Mouse (Mus musculus): ENCODE measurements around the gene Bhmt. TPM values are rescaled to one million over a fixed set of nuclear protein-coding genes. Genes with fewer than 3 reads are reported as not detected.

Gene Bhmt
- not detected in 2 replicates for polyA plus RNA-seq (2012; ENCODE audit: insufficient read depth, low replicate concordance)

- TF ChIP-seq FLI1 (IDR thresholded peaks at IDR 0.05; ENCODE audit: low read length) (no peak), GATA1 (IDR thresholded peaks at IDR 0.05; ENCODE audit: borderline replicate concordance, low read length) (no peak)
- Histone ChIP-seq H3K36me3 (replicated peaks; ENCODE audit: low read length) (no peaks in the 10 kb centered on the region), H3K4me3 (replicated peaks) (no peak within 1 kb of the TSS), H3K9me3 (no peaks in the 10 kb centered on the region), H3K27me3 (replicated peaks) (no peaks in the 10 kb centered on the region), H3K4me1 (no peaks in the 10 kb centered on the region)
Observed at GRCm38 (mm10) chr13:93637282-93638245, at the start of gene Bhmt. Gene Bhmt (minus strand): TSS chr13:93637961.

DNA sequence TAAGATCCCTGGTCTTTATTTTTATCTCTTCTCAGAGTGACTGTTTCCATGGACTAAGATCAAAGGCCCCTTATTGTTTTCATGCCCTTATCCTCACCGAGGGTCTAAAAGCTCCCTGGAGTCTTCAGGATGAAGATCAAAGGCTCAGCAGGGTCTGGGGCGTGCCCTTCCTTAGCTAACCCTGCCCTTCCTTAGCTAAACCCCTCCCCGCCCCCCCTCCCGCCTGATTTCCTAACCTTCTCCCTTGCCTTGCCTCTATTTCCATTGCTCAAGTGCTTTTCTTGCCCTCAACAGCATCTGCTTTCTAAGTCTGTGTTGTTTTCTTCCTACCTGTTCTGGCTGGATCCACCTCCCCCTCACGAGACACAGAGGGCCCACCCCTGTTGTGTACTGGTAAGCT lies 49.6 kb upstream of the Bhmt start:
- Histone ChIP-seq H3K9me3 (no peaks in the 10 kb centered on the region), H3K27me3 (replicated peaks) (no peaks in the 10 kb centered on the region), H3K4me1 (peaks cover 3% of the 10 kb centered on the region; the same call in 1 of the 2 replicates), H3K4me3 (replicated peaks) (no peak overlapping the region), H3K36me3 (replicated peaks; ENCODE audit: low read length) (no peaks in the 10 kb centered on the region)
- no peak for TF ChIP-seq FLI1 (IDR thresholded peaks at IDR 0.05; ENCODE audit: low read length)
- no peak for TF ChIP-seq GATA1 (IDR thresholded peaks at IDR 0.05; ENCODE audit: borderline replicate concordance, low read length)

GRCm38 (mm10) chr13:93685226-93685625 lies 47.5 kb upstream of the Bhmt start:
- TF ChIP-seq GATA1 (IDR thresholded peaks at IDR 0.05; ENCODE audit: borderline replicate concordance, low read length) = no peak
- Histone ChIP-seq H3K36me3 (replicated peaks; ENCODE audit: low read length) (no peaks in the 10 kb centered on the region), H3K4me1 (peaks cover 3% of the 10 kb centered on the region; the same call in 1 of the 2 replicates), H3K27me3 (replicated peaks) (no peaks in the 10 kb centered on the region), H3K4me3 (replicated peaks) (no peak overlapping the region), H3K9me3 (no peaks in the 10 kb centered on the region)

DNA sequence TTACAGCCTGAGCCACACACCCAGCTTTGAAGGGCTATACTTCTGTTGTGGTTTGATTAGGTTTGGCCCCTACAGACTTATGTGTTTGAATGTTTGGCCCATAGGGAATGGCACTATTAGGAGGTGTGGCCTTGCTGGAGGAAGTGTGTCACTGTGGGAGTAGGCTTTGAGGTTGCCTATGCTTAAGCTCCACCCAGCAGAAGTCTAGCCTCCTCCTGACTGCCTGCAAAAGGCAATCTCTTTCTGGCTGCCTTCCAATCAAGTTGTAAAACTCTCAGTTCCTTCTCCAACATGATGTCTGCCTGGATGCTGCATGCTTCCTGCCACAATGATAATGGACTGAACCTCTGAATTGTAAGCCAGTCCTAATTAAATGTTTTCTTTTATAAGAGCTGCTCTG lies 45.6 kb upstream of the Bhmt start:
- Histone ChIP-seq H3K4me1 (peaks cover 3% of the 10 kb centered on the region; the same call in 1 of the 2 replicates), H3K36me3 (replicated peaks; ENCODE audit: low read length) (no peaks in the 10 kb centered on the region), H3K9me3 (peaks cover 12% of the 10 kb centered on the region), H3K4me3 (replicated peaks) (no peak overlapping the region), H3K27me3 (replicated peaks) (no peaks in the 10 kb centered on the region)
- TF ChIP-seq FLI1 (IDR thresholded peaks at IDR 0.05; ENCODE audit: low read length) = no peak
- TF ChIP-seq GATA1 (IDR thresholded peaks at IDR 0.05; ENCODE audit: borderline replicate concordance, low read length) = no peak

- no peaks in the 10 kb centered on the region for H3K36me3 ChIP-seq (replicated peaks; ENCODE audit: low read length)
- no peak overlapping the region for H3K4me3 ChIP-seq (replicated peaks)
- H3K27me3 ChIP-seq (replicated peaks) = peaks cover 19% of the 10 kb centered on the region
- H3K9me3 ChIP-seq = peaks cover 35% of the 10 kb centered on the region
- no peaks in the 10 kb centered on the region for H3K4me1 ChIP-seq
- no peak for TF ChIP-seq GATA1 (IDR thresholded peaks at IDR 0.05; ENCODE audit: borderline replicate concordance, low read length)
- no peak for TF ChIP-seq FLI1 (IDR thresholded peaks at IDR 0.05; ENCODE audit: low read length)
Observed at GRCm38 (mm10) chr13:93676864-93677263, 39.1 kb upstream of the Bhmt start.

- Histone ChIP-seq H3K4me1 (no peaks in the 10 kb centered on the region), H3K27me3 (replicated peaks) (peaks cover 20% of the 10 kb centered on the region), H3K36me3 (replicated peaks; ENCODE audit: low read length) (no peaks in the 10 kb centered on the region), H3K9me3 (peaks cover 39% of the 10 kb centered on the region), H3K4me3 (replicated peaks) (no peak within 1 kb of the TSS)
- TF ChIP-seq FLI1 (IDR thresholded peaks at IDR 0.05; ENCODE audit: low read length) (no peak), GATA1 (IDR thresholded peaks at IDR 0.05; ENCODE audit: borderline replicate concordance, low read length) (no peak)
Observed at GRCm38 (mm10) chr13:93674131-93674561, 36.4 kb upstream of the Bhmt start, which contains the start of the genes Bhmt2 and Dmgdh. Gene Bhmt2 (minus strand): TSS chr13:93674302. Gene Dmgdh (plus strand): TSS chr13:93674433.

DNA sequence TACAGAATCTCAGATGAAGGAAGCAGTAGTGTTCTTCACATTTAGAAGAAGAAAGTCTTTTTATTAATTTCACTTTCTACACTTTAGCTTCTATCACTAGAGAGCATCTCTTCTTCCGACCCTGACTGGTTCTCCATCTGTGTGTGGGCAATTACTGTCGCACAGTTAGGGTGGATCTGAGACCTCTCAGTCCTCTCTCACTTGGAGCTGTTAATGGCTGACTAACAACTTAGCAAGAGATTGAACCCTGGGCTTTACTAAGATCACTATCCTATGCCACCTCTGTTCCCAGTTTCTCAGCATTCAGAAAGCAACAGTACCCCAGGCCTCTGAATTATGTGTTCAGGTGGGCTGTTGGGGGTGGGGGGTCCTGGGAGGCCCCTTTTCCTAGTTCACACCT lies 35.5 kb upstream of the Bhmt start:
- Histone ChIP-seq H3K4me1 (no peaks in the 10 kb centered on the region), H3K27me3 (replicated peaks) (peaks cover 20% of the 10 kb centered on the region), H3K4me3 (replicated peaks) (no peak overlapping the region), H3K36me3 (replicated peaks; ENCODE audit: low read length) (no peaks in the 10 kb centered on the region), H3K9me3 (peaks cover 32% of the 10 kb centered on the region)
- no peak for TF ChIP-seq GATA1 (IDR thresholded peaks at IDR 0.05; ENCODE audit: borderline replicate concordance, low read length)
- no peak for TF ChIP-seq FLI1 (IDR thresholded peaks at IDR 0.05; ENCODE audit: low read length)

- TF ChIP-seq GATA1 (IDR thresholded peaks at IDR 0.05; ENCODE audit: borderline replicate concordance, low read length) (no peak), FLI1 (IDR thresholded peaks at IDR 0.05; ENCODE audit: low read length) (no peak)
- H3K9me3 ChIP-seq = peaks cover 26% of the 10 kb centered on the region
- no peaks in the 10 kb centered on the region for H3K36me3 ChIP-seq (replicated peaks; ENCODE audit: low read length)
- H3K4me3 ChIP-seq (replicated peaks) = no peak overlapping the region
- no peaks in the 10 kb centered on the region for H3K4me1 ChIP-seq
- peaks cover 20% of the 10 kb centered on the region for H3K27me3 ChIP-seq (replicated peaks)
Observed at GRCm38 (mm10) chr13:93672371-93672770, 34.6 kb upstream of the Bhmt start.

- peaks cover 5% of the 10 kb centered on the region for H3K27me3 ChIP-seq (replicated peaks)
- no peak for TF ChIP-seq GATA1 (IDR thresholded peaks at IDR 0.05; ENCODE audit: borderline replicate concordance, low read length)
- H3K36me3 ChIP-seq (replicated peaks; ENCODE audit: low read length) = no peaks in the 10 kb centered on the region
- H3K9me3 ChIP-seq = peaks cover 19% of the 10 kb centered on the region; the same call in 1 of the 2 replicates
- H3K4me3 ChIP-seq (replicated peaks) = no peak overlapping the region
- H3K4me1 ChIP-seq = no peaks in the 10 kb centered on the region
Observed at GRCm38 (mm10) chr13:93667586-93667985, 29.8 kb upstream of the Bhmt start.

GRCm38 (mm10) chr13:93657941-93658340 lies 20.2 kb upstream of the Bhmt start:
- H3K4me1 ChIP-seq = no peaks in the 10 kb centered on the region
- no peaks in the 10 kb centered on the region for H3K36me3 ChIP-seq (replicated peaks; ENCODE audit: low read length)
- H3K9me3 ChIP-seq = peaks cover 8% of the 10 kb centered on the region
- H3K4me3 ChIP-seq (replicated peaks) = no peak overlapping the region
- no peaks in the 10 kb centered on the region for H3K27me3 ChIP-seq (replicated peaks)
- TF ChIP-seq GATA1 (IDR thresholded peaks at IDR 0.05; ENCODE audit: borderline replicate concordance, low read length) = no peak
- TF ChIP-seq FLI1 (IDR thresholded peaks at IDR 0.05; ENCODE audit: low read length) = no peak
